Mouse (Mus musculus): ENCODE data around the gene Olfr213. TPM values are rescaled to one million over a fixed set of nuclear protein-coding genes. Genes with fewer than 3 reads are reported as not detected.

The Olfr213 gene
- not detected in 2 replicates for total RNA-seq (2012; rRNA removed)
- not detected for polyA plus RNA-seq (2012; ENCODE audit: insufficient read depth in 1 of 2, insufficient read length in 2 of 2, low read depth in 1 of 2, low replicate concordance in 2 of 2, missing spikeins in 1 of 2)

GRCm38 (mm10) chr6:116538156-116538555 is at the start of gene Olfr213:
Gene Olfr213 (plus strand): TSS chr6:116538456.
- H3K79me2 ChIP-seq (ENCODE audit: control insufficient read depth, insufficient read depth, low read length, poor library complexity) = no peaks in the 10 kb centered on the region
- TF ChIP-seq SIN3A (IDR thresholded peaks at IDR 0.05; ENCODE audit: low read length) (no peak), POLR2AphosphoS5 (IDR thresholded peaks at IDR 0.05; ENCODE audit: borderline replicate concordance, low read depth, low read length) (no peak), JUND (IDR thresholded peaks at IDR 0.05; ENCODE audit: low read depth, low read length) (no peak), RAD21 (IDR thresholded peaks at IDR 0.05; ENCODE audit: low read depth, low read length) (no peak), SMC3 (IDR thresholded peaks at IDR 0.05; ENCODE audit: low read depth, low read length) (no peak), MAFK (IDR thresholded peaks at IDR 0.05; ENCODE audit: borderline replicate concordance, low read depth, low read length) (no peak), CHD1 (IDR thresholded peaks at IDR 0.05; ENCODE audit: low read depth, low read length) (no peak), MAX (IDR thresholded peaks at IDR 0.05; ENCODE audit: low read length) (no peak), MAZ (IDR thresholded peaks at IDR 0.05; ENCODE audit: low read depth, low read length) (no peak), EP300 (IDR thresholded peaks at IDR 0.05; ENCODE audit: low read depth in 1 of 2, low read length in 2 of 2) (no peak), MYC (IDR thresholded peaks at IDR 0.05; ENCODE audit: low read depth, low read length) (no peak), KAT2A (conservative IDR thresholded peaks at IDR 0.05; ENCODE audit: low read depth, low read length) (no peak), GABPA (IDR thresholded peaks at IDR 0.05; ENCODE audit: low read depth, low read length) (no peak), MXI1 (IDR thresholded peaks at IDR 0.05; ENCODE audit: low read depth, low read length) (no peak), USF2 (IDR thresholded peaks at IDR 0.05; ENCODE audit: borderline replicate concordance in 1 of 2, insufficient read depth in 1 of 2, low read depth in 1 of 2, low read length in 2 of 2) (no peak)

GRCm38 (mm10) chr6:116488791-116489190 is 49.5 kb upstream of the Olfr213 start, which contains the start of gene Olfr211:
Gene Olfr211 (plus strand): TSS chr6:116489091.
- no peak within 1 kb of the TSS for H3K27ac ChIP-seq (ENCODE audit: control insufficient read depth, low read depth, low read length)
- no peak within 1 kb of the TSS for H3K9ac ChIP-seq (ENCODE audit: control insufficient read depth, low read depth, low read length, poor library complexity, severe bottlenecking)
- no peak within 1 kb of the TSS for H3K4me3 ChIP-seq (ENCODE audit: control insufficient read depth in 1 of 2, insufficient read depth in 1 of 2, low read depth in 2 of 2, low read length in 2 of 2)
- H3K36me3 ChIP-seq (ENCODE audit: control insufficient read depth in 1 of 2, insufficient read depth in 2 of 2, low read length in 2 of 2) = no peaks in the 10 kb centered on the region
- H3K27me3 ChIP-seq (ENCODE audit: control insufficient read depth in 1 of 2, insufficient read depth in 2 of 2, low read length in 2 of 2) = peaks cover 0 to 1% of the 10 kb centered on the region in 2 experiments; a peak in 2 of 4 replicates
- no peaks in the 10 kb centered on the region for H3K79me2 ChIP-seq (ENCODE audit: control insufficient read depth, insufficient read depth, low read length, poor library complexity)
- H3K9me3 ChIP-seq (replicated peaks; ENCODE audit: insufficient read depth, low read length) = no peaks in the 10 kb centered on the region
- no peak for DNase-seq (ENCODE audit: low read depth, low spot score)
- no peak for TF ChIP-seq TBP (IDR thresholded peaks at IDR 0.05; ENCODE audit: low read depth, low read length)
- TF ChIP-seq CTCF (IDR thresholded peaks at IDR 0.05 in 2 of 3, conservative IDR thresholded peaks at IDR 0.05 in 1 of 3; ENCODE audit: control insufficient read depth in 1 of 3, insufficient read depth in 1 of 3, low read depth in 2 of 3, low read length in 3 of 3, poor library complexity in 1 of 3, severe bottlenecking in 1 of 3) = no peak
- no peak for TF ChIP-seq POLR2A (IDR thresholded peaks at IDR 0.05; ENCODE audit: control insufficient read depth in 1 of 2, insufficient read depth in 1 of 2, low read depth in 1 of 2, low read length in 2 of 2, poor library complexity in 1 of 2)
- TF ChIP-seq USF2 (IDR thresholded peaks at IDR 0.05; ENCODE audit: borderline replicate concordance in 1 of 2, insufficient read depth in 1 of 2, low read depth in 1 of 2, low read length in 2 of 2) = no peak
- TF ChIP-seq E2F4 (IDR thresholded peaks at IDR 0.05; ENCODE audit: borderline replicate concordance, low read depth, low read length) = no peak
- TF ChIP-seq MYB (IDR thresholded peaks at IDR 0.05; ENCODE audit: low read depth, low read length) = no peak
- TF ChIP-seq UBTF (IDR thresholded peaks at IDR 0.05; ENCODE audit: borderline replicate concordance, insufficient read depth, low read depth, low read length) = no peak
- TF ChIP-seq ZC3H11A (IDR thresholded peaks at IDR 0.05; ENCODE audit: low read depth, low read length) = no peak
- no peak for TF ChIP-seq MEF2A (IDR thresholded peaks at IDR 0.05; ENCODE audit: extremely low read depth, insufficient replicate concordance, low read depth, low read length, poor library complexity, severe bottlenecking)
- no peak for TF ChIP-seq NRF1 (IDR thresholded peaks at IDR 0.05; ENCODE audit: insufficient read depth, low read depth, low read length, poor library complexity, severe bottlenecking)
- no peaks in the 10 kb centered on the region for H3K4me1 ChIP-seq (ENCODE audit: control insufficient read depth in 1 of 2, insufficient read depth in 2 of 2, low read length in 2 of 2)

More at GRCm38 (mm10) chr6:116538156-116538555, at the start of gene Olfr213:
- Histone ChIP-seq H3K9me3 (replicated peaks; ENCODE audit: insufficient read depth, low read length) (no peaks in the 10 kb centered on the region), H3K27ac (ENCODE audit: control insufficient read depth, low read depth, low read length) (no peak within 1 kb of the TSS), H3K4me1 (ENCODE audit: control insufficient read depth in 1 of 2, insufficient read depth in 2 of 2, low read length in 2 of 2) (no peaks in the 10 kb centered on the region), H3K9ac (ENCODE audit: control insufficient read depth, low read depth, low read length, poor library complexity, severe bottlenecking) (no peak within 1 kb of the TSS), H3K36me3 (ENCODE audit: control insufficient read depth in 1 of 2, insufficient read depth in 2 of 2, low read length in 2 of 2) (no peaks in the 10 kb centered on the region), H3K27me3 (ENCODE audit: control insufficient read depth in 1 of 2, insufficient read depth in 2 of 2, low read length in 2 of 2) (no peaks in the 10 kb centered on the region), H3K4me3 (ENCODE audit: control insufficient read depth in 1 of 2, insufficient read depth in 1 of 2, low read depth in 2 of 2, low read length in 2 of 2) (no peak within 1 kb of the TSS)
- DNase-seq (ENCODE audit: low read depth, low spot score) = no peak
